Mouse (Mus musculus) left cerebral cortex, adult 2 months (tissue): ENCODE results near the gene Brip1. TPM values are rescaled to one million over a fixed set of nuclear protein-coding genes. Genes with fewer than 3 reads are reported as not detected.

Source experiments
- DNase-seq, 2 experiments: peaks; one replicate each; pipeline ENCODE4 v3.0.0; 2021 to 2022; ENCODE audit warnings: low spot score in 2 of 2, mixed read lengths in 1 of 2; ENCODE audit errors: extremely low spot score in 1 of 2
- H3K27ac ChIP-seq: fragments of 200-600 bp; 2 replicates; pipeline ENCODE4 v1.8.1; 2022
- H3K4me3 ChIP-seq: fragments of 200-600 bp; 2 replicates; pipeline ENCODE4 v1.8.1; 2022
- CTCF ChIP-seq: fragments of 200-600 bp; IDR thresholded peaks from 2 replicates; pipeline ENCODE4 v1.8.1; 2022; ENCODE audit warnings: antibody characterized with exemption, mild to moderate bottlenecking, moderate library complexity
- intact Hi-C: fragments of 180-260 bp; cut with DNase I; formaldehyde crosslinking; loops from one replicate; pipeline ENCODE4 v1.15.1; 2025
- total RNA-seq, 2 experiments: library from RNA; stranded (reverse); gene quantifications; 2 replicates each; pipeline ENCODE4 v1.2.3; 2021

Brip1 gene
- total RNA-seq, 2 experiments from 2014 or later = 0.12 to 0.20 TPM

DNA sequence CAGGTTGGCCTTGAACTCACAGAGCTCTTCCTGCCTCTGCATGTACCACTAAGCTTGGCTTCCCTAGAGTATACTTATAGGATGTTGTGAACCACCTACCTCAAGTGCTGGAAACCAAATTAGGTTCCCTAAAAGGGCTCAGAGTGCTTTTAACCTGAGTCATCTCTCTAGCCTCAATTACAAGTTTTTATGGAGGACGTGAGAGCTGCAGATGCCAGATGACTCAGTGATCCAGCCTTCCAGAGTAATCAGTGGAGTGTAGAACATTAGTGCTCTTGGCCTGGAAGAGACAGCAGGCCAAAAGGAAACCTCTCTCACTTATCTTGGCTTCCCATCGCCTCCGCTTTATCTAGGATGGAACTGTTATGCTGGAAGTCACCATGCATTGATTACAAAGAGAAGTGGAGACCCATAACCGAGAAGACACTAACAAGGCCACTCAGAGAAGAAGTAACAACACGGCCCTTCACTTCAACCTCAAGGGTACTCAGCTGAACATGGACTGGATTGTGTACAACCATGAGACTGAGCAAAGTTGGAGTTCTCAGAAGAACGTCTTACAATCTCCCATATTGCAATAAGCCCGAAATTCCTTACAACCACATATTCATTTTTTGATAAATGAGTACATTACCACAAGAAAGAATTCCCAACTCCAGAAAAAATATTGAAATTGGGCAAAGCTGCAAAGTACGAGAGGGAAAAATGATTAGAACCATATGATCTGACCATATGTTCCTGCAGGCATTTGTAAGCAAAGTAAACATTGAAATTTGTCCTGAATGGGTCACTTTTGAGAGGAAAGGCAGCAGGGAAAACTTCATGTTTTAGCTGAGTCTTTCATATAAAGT, 150.3 kb downstream of the Brip1 start:
- Histone ChIP-seq H3K27ac (no peak overlapping the region), H3K4me3 (no peak overlapping the region)
- DNase-seq = no peak
- intact Hi-C loops = no loop called here
- TF ChIP-seq CTCF = no peak

DNA sequence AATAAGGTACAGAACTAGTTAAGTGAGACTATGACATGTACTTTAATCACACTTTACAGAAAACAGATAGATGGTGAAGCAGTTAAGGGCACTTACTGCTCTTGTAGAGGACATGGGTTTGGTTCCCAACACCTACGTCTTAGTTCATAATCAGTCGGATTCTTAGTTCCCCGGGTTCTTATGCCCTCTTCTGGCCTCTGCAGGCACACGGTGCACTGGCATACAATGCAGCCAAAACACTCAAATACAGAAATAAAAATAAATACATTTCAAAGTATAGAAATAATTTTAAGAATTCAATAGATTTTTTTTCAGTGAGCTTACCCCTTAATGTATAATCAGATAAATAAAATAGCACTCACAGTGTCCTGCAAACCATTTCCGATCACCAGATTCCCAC, 161.0 kb downstream of the Brip1 start:
- Histone ChIP-seq H3K27ac (no peak overlapping the region), H3K4me3 (no peak overlapping the region)
- no peak for DNase-seq
- TF ChIP-seq CTCF = no peak; the same call in 1 of the 2 replicates
- intact Hi-C loops = no loop called here

DNA sequence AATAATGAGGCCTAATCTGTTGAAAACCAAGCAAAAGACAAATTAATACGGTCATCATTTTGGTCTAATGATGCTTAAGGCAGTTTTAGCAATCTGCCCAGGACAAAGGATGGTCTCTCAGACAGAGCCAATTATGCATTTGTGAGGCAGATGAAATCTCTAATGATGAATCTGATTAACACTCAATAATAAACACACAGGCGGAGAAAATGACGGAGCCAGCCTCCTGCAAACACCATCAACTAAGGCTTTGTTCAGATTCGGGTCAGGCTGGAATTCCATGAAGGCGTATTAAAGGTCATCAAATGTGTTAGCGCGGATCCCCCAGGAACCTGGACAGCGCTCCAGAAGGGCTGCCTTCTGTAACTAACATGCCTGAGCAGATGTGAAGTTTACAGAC, 161.6 kb downstream of the Brip1 start:
- intact Hi-C loops = no loop called here
- TF ChIP-seq CTCF = no peak
- DNase-seq = no peak
- H3K27ac ChIP-seq = no peak overlapping the region
- no peak overlapping the region for H3K4me3 ChIP-seq

DNA sequence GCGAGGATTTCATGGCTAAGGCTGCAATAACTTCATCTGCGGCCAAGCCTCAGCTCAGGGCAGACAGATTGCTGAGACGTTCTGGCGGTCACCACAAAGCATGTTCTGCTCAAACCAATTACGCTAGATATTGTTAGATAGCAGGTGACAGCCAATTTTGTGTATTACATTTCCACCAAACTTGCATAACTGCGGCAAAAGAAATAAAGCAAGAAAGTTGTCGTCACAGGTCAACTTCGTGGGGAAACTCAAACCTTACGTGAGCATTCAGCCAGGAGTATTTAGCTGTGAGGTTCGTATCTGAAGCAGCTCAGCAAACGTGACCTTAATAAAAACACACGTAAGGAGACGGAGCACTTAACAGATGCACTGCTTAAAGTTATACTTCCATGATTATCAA, 162.3 kb downstream of the Brip1 start:
- no peak for TF ChIP-seq CTCF
- no peak for DNase-seq
- H3K4me3 ChIP-seq = no peak overlapping the region
- no peak overlapping the region for H3K27ac ChIP-seq
- intact Hi-C loops = no loop called here

DNA sequence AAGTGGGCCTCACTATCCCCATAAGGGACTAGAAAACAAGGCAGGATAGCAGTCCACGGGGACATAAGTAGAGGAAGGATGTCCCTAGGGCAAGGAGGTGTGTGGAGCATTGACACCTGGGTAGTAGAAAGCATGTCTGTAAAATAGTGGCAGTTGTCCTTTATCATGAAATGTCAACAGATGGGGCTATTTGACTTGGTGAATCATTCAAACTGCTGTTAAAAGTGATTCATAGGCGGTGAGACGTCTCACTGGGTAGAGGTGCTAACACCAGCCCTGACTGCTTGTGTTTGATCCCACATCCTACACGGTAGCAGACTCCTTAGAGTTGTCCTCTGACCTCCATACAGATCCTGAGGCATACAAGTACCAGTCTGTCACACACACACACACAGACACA, 168.1 kb downstream of the Brip1 start:
- TF ChIP-seq CTCF = no peak
- DNase-seq = no peak
- intact Hi-C loops = no loop called here
- Histone ChIP-seq H3K4me3 (no peak overlapping the region), H3K27ac (no peak overlapping the region)

DNA sequence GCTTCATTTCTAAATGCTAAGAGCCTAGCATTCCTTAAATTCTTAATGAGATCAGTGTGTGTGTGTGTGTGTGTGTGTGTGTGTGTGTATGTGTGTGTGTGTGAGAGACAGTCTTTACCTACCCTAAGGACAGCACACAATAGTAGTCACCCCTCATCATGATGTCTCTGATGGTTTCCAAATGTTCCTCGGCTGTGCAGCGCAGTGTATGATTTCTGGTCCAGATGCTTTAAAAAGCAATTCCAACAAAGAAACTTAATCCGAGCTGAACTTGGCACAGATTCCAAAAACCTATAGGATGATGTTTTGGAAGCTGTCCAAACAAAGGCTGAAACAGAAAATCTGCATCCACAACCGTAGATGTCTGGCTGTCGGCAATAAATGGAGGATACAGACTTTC, 173.0 kb downstream of the Brip1 start:
- intact Hi-C loops = no loop called here
- no peak overlapping the region for H3K4me3 ChIP-seq
- no peak overlapping the region for H3K27ac ChIP-seq
- no peak for TF ChIP-seq CTCF
- no peak for DNase-seq

DNA sequence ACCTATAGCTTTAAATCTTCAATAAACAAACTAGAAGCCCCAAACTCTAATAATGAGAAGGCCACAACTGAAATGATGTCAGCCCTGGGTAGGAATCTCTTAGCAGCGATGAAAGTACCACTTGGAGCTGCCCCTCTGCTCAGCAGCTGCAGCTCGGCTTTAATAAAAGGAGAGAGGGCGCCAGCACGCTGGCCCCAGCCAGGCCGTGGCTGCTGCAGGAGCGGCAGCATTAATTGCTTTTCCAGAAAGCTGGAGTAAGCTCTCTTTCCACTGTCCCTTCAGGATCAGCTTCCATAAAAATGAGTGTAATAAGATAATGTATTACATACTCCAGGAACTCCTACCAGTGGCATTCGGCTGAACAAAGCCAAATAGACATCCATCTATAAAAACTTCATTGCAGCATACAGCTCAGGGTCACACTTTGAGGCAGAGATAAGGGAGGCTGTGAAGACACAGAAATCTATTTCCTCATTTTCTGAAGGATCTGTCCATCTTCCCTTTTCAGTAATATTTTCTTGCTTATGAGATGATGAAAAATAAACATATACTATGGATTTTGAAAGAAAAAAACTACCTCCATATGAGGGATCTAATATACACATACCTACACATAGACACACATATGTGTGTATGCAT, 174.3 kb downstream of the Brip1 start:
- H3K27ac ChIP-seq = no peak overlapping the region
- H3K4me3 ChIP-seq = no peak overlapping the region
- DNase-seq = no peak
- TF ChIP-seq CTCF = no peak
- intact Hi-C loops = no loop called here

DNA sequence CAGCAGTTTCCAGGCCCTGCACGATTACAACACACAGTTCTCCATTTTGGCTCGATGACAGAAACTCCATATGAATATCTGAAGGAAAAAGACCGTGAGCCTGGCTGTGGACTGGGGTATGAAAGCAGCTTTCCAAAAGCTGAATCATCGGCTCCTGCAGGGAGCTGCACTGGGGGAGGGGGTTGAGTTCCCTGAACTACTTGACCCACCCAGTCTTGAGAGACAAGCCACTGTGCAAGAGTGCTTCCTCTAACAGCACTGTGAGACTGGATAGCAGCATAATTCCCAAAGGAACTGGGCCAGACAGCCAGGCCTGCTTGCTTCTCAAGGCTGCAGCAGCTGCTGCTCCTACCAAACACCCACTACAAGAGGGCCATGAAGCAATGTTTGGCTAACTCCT, 178.6 kb downstream of the Brip1 start:
- no peak overlapping the region for H3K27ac ChIP-seq
- H3K4me3 ChIP-seq = no peak overlapping the region
- no peak for TF ChIP-seq CTCF
- no peak for DNase-seq
- intact Hi-C loops = no loop called here

DNA sequence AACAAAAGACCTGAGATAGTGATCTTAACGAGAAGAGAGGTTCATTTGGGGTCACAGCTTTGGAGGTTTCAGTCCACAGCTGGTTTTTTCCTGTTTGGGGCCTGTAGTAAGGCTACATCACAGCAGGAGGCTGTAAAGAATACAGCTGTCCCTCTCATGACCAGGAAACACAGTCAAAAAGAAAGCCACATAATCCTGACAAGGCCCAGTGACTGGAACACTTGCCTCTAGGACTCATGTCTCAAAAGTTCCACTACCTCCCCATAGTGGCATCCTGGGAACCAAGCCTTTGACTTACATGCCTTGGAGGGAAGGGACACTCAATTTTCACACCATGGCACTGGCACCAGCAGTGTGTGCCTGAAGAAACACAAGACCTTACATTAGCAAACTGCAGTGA, 181.0 kb downstream of the Brip1 start:
- TF ChIP-seq CTCF = no peak
- no peak for DNase-seq
- intact Hi-C loops = no loop called here
- H3K27ac ChIP-seq = no peak overlapping the region
- no peak overlapping the region for H3K4me3 ChIP-seq

DNA sequence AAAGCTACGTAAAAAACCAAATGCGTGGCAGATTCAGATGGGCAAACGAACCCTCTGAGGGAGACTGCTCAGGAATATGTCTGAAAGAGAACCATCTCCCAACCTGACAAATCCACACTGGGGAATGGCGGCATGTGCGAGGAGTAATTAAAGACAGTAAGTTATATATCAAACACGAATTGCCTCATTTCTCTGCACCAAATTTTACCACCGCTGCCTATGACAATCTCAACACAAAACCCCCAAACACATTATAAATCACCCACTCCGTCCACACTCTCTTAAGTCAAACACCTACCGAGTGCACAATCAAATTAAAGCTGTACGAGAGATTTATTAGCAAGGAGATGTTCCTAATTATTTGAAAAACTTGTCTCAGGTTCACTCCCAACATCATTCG, 184.8 kb downstream of the Brip1 start:
- DNase-seq = no peak
- TF ChIP-seq CTCF = no peak
- H3K4me3 ChIP-seq = no peak overlapping the region
- no peak overlapping the region for H3K27ac ChIP-seq
- intact Hi-C loops = no loop called here

DNA sequence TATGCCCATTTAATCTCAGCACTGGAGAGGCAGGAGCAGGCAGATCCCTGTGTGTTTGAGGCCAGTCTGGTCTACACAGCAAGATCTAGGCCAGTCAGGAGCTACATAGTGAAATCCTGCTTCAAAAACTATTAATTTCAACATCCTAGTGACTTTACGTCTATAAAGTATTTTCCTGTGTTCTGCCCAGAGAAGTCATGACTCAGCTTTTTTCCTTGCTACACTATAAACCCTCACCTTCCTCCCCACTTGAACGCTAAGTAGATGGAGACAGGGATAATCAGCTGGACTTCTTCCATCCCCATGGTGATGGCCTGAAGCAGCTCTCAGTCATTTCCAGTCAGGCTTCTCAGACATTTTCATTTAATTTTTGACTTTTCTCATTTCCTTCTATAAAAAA, 187.9 kb downstream of the Brip1 start:
- H3K27ac ChIP-seq = no peak overlapping the region
- intact Hi-C loops = no loop called here
- TF ChIP-seq CTCF = no peak
- no peak for DNase-seq
- no peak overlapping the region for H3K4me3 ChIP-seq

DNA sequence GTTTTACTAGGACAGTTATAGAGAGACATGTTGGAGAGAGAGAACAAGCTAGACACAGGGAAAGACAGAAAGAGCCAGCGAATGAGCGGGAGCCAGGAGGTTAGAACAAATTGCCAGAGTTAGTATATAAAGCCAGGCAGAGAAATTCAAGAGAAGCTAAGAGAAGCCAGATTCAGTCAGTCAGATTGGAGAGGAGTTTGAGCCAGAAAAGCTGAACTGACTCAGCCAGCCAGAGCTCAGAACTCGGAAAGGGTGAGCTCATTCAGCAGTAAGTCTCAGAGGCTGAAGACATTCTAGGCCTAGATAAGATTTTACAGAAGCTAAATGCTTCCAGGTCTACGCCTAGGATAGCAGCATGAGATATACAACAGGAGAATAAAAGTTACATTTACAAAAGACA, 190.5 kb downstream of the Brip1 start:
- Histone ChIP-seq H3K27ac (no peak overlapping the region), H3K4me3 (no peak overlapping the region)
- intact Hi-C loops = no loop called here
- no peak for TF ChIP-seq CTCF
- no peak for DNase-seq
